Mouse (Mus musculus) heart, adult 2 months (tissue): ENCODE measurements at regions not wholly inside any gene's neighbourhood (a gene's known extent, or its start where the extent isn't known, plus 50 kb on each side); places are given as distances from the start of the nearest gene placed in this dataset.
"Not testable (repeated sequence)": the region's sequence is repeated elsewhere in the genome, so short reads cannot be mapped to it uniquely, and the experiment has no call there.

ENCODE experiments used
- DNase-seq, 2 experiments: peaks; one replicate each; pipeline ENCODE4 v3.0.0; 2021
- H3K27ac ChIP-seq: fragments of 200-600 bp; 2 replicates; pipeline ENCODE4 v1.8.1; 2022
- H3K27me3 ChIP-seq: fragments of 200-500 bp; 2 replicates; pipeline ENCODE4 v1.6.1; 2012; ENCODE audit warnings: mild to moderate bottlenecking, low read length, inconsistent platforms, mixed read lengths; ENCODE audit not compliant: control insufficient read depth, insufficient read depth
- H3K36me3 ChIP-seq: fragments of 200-500 bp; 2 replicates; pipeline ENCODE4 v1.6.1; 2012; ENCODE audit warnings: low read length, inconsistent platforms; ENCODE audit not compliant: control insufficient read depth, insufficient read depth
- H3K4me1 ChIP-seq: fragments of 200-500 bp; 2 replicates; pipeline ENCODE4 v1.6.1; 2011; ENCODE audit warnings: low read length; ENCODE audit not compliant: control insufficient read depth, insufficient read depth
- H3K4me3 ChIP-seq: fragments of 200-600 bp; 2 replicates; pipeline ENCODE4 v1.8.1; 2022
- H3K79me2 ChIP-seq: fragments of 200-500 bp; replicated peaks from 2 replicates; pipeline ENCODE4 v1.6.1; 2012; ENCODE audit warnings: mild to moderate bottlenecking, inconsistent platforms, low read length, moderate library complexity, mixed read lengths; ENCODE audit not compliant: control insufficient read depth, insufficient read depth
- H3K9ac ChIP-seq: fragments of 200-500 bp; 2 replicates; pipeline ENCODE4 v1.6.1; 2012; ENCODE audit warnings: low read depth, mild to moderate bottlenecking, control low read depth, inconsistent platforms, low read length, mixed read lengths
- CTCF ChIP-seq: fragments of 200-600 bp; IDR thresholded peaks from 2 replicates; pipeline ENCODE4 v1.8.1; 2022; ENCODE audit warnings: antibody characterized with exemption, mild to moderate bottlenecking, moderate library complexity
- EP300 ChIP-seq: fragments of 200-500 bp; IDR thresholded peaks from 2 replicates; pipeline ENCODE4 v1.6.1; 2011; ENCODE audit warnings: low read depth, low read length, control low read depth; ENCODE audit not compliant: insufficient read depth
- POLR2A ChIP-seq: fragments of 200-500 bp; IDR thresholded peaks from 2 replicates; pipeline ENCODE4 v1.6.1; 2011; ENCODE audit warnings: mild to moderate bottlenecking, low read depth, low read length, control low read depth; ENCODE audit not compliant: insufficient read depth
- WGBS: fragments of 180-500 bp; shearing (Covaris S2); methylation state at CpG from one replicate; pipeline ENCODE4 v1.1.7; 2018; 5-methylcytosine and 5-hydroxymethylcytosine counted together
- intact Hi-C: fragments of 180-260 bp; cut with DNase I; formaldehyde crosslinking; loops from one replicate; pipeline ENCODE4 v1.15.1; 2025

DNA sequence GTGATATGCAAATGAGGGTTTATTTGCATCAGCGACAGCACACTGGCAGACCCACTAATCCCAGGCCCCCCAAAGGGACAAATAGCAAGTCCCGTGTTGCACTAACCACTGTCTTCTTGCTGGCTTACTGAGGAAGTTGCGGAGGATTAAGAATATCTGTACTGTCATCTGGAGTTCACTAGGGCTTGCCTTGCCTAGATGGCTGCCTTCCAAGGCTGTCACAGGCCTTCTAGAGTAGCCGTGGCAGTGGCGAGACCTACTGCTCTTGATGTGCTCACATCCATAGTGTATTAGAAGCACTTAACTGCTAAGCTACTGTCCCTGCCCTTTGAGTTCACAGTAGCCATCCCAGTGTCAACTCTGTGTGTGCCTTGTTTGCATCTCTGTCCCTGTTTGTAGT, 58.4 kb upstream of the Atxn1 start:
- Histone ChIP-seq H3K27me3 (no peaks in the 10 kb centered on the region), H3K79me2 (no peaks in the 10 kb centered on the region), H3K27ac (no peak overlapping the region), H3K4me3 (no peak overlapping the region), H3K9ac (no peak overlapping the region), H3K4me1 (no peaks in the 10 kb centered on the region; the same call in 1 of the 2 replicates), H3K36me3 (no peaks in the 10 kb centered on the region)
- no peak for DNase-seq
- 40% methylated on average over 5 of the region's 5 CpGs for WGBS
- intact Hi-C loops: no loop called here
- no peak for TF ChIP-seq EP300
- TF ChIP-seq CTCF: no peak
- TF ChIP-seq POLR2A: no peak

DNA sequence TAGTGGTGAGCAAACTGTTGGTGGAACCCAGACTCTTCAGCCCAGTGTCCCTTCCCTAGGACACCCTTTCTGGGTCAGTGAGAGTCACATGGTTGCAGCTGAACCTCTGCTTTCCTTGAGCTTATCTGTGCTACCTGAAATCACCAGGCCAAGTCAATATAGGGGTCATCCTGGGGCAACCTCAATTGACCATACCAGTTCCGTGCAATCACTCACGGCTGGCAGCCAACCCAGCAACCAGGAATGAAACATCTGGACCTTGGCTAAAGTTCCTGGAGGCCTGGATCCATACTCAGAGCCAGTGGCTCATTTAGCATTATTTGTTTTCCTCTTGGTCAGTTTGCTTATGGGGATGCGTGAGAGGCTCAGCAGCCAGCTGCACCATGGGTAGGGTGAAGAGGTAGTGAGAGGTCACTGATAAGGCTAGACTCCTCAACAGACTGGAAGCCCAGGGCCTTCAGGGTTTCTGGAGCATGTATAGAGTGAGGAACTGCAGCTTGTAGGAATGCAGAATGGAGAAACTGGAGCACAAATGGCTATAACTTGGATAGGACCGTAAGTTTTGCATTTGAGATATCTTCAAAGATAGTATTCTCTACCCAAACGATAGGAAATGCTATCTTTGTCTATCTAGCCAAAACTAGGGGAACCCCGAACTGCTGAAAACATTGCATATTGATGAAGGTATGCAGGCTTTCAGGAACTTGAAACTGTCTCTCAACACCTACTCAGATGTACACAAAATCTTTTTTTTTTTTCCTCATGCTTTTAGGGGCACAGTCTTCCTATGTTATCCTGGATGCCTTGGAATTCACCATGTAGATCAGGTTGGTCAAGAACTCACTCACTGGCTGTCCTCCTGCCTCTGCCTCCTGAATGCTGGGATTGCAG, 56.4 kb upstream of the Atxn1 start:
- Histone ChIP-seq H3K9ac (no peak overlapping the region), H3K4me3 (no peak overlapping the region), H3K4me1 (no peaks in the 10 kb centered on the region; the same call in 1 of the 2 replicates), H3K27ac (peak overlapping the region; percentile 40), H3K36me3 (no peaks in the 10 kb centered on the region), H3K27me3 (no peaks in the 10 kb centered on the region), H3K79me2 (no peaks in the 10 kb centered on the region)
- WGBS: 57% methylated on average over 6 of the region's 6 CpGs
- DNase-seq: peak; percentile 35 to 51
- intact Hi-C loops: no loop called here
- TF ChIP-seq POLR2A (no peak), CTCF (no peak), EP300 (no peak)

DNA sequence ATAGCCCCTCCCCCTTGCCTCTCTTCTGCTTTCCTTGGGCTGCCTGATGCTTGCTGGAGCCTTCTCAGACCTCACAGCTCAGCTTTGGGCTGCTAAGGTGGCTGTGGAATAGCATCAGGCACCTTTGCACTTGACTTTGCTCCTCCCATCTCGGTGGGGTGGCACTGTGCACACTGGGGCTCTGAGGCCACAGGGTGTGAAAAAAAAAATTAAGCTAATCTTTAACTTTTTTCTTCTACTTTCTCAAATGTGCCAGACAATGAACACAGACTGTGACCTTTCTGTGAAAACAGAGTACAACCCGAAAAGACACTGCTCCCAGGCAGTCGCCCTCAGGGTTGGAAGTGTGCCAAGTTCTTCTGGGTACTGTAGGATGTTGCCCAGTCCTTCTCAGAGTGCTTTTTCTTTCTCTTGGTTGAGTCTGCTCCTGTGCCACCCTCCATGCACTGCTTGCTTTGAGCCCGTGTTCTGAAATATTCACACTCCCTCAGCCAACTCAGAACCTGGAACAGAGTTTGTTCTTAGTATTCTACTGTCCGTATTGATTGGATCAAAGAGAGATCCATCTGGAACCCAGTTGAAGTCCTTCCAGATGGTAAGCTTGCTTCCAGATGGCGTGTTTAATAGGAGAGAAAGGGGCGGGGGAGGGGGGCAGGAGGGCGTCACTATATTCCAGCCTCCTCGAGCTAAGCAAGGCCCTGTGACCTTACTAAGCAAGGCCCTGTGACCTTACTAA, 54.8 kb upstream of the Atxn1 start:
- H3K36me3 ChIP-seq: no peaks in the 10 kb centered on the region
- intact Hi-C loops: no loop called here
- no peaks in the 10 kb centered on the region; the same call in 1 of the 2 replicates for H3K4me1 ChIP-seq
- TF ChIP-seq POLR2A: no peak
- TF ChIP-seq EP300: no peak
- no peak for TF ChIP-seq CTCF
- no peak for DNase-seq
- no peak overlapping the region for H3K27ac ChIP-seq
- H3K27me3 ChIP-seq: no peaks in the 10 kb centered on the region
- no peak overlapping the region for H3K9ac ChIP-seq
- WGBS: 58% methylated on average over 9 of the region's 9 CpGs
- no peak overlapping the region for H3K4me3 ChIP-seq
- no peaks in the 10 kb centered on the region for H3K79me2 ChIP-seq

DNA sequence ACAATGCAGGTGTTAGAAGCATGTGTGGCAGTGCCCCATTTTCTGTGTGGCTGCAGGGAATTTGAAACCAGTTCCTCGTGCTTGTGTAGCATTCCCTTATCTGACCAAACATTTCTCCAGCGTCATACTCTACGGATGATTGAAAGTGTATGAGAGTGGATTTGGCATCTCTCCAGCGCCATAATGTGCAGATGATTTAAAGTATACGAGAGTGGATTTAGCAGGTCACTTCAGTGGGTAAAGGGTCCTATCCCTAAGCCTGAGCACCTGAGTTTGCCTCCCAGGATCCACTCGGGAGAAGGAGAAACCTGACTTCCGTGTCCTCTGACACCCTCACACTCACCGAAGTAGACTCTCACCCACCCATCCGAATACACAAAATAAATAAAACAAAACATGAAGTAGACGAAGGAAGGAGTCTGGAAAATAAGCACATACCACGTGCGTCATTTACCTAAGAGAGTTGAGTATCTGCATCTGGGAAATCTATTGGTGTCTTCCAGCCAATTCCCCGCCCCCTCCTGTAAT, 54.2 kb upstream of the Atxn1 start:
- Histone ChIP-seq H3K9ac (no peak overlapping the region), H3K36me3 (no peaks in the 10 kb centered on the region), H3K27me3 (no peaks in the 10 kb centered on the region), H3K4me1 (no peaks in the 10 kb centered on the region; the same call in 1 of the 2 replicates), H3K79me2 (no peaks in the 10 kb centered on the region), H3K4me3 (no peak overlapping the region), H3K27ac (no peak overlapping the region)
- no peak for DNase-seq
- intact Hi-C loops: no loop called here
- WGBS: 72% methylated on average over 13 of the region's 13 CpGs
- TF ChIP-seq POLR2A: no peak
- no peak for TF ChIP-seq EP300
- no peak for TF ChIP-seq CTCF

DNA sequence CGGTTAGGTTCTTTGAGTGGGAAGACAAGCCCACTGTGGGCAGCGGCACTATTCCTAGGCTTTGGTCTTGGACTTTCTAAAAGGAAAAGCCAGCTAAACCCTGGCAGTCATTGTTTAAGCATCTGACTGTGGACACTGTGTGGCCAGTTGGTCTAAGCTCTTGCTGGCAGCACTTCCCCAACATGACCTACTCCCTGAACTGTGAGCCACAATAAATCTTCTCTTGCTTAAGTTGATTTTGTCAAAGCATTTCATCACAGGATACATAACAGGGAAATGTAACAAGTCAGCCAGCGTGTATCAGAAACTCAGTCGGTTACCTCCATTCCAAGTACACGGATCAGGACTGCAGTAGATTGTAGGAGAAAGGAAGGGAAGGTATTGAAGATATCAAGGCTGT, 52.9 kb upstream of the Atxn1 start:
- H3K9ac ChIP-seq: no peak overlapping the region
- no peak overlapping the region for H3K27ac ChIP-seq
- H3K27me3 ChIP-seq: no peaks in the 10 kb centered on the region
- intact Hi-C loops: no loop called here
- no peak for DNase-seq
- H3K4me3 ChIP-seq: no peak overlapping the region
- no peaks in the 10 kb centered on the region for H3K79me2 ChIP-seq
- 86% methylated on average over 5 of the region's 5 CpGs for WGBS
- H3K4me1 ChIP-seq: no peaks in the 10 kb centered on the region; the same call in 1 of the 2 replicates
- H3K36me3 ChIP-seq: no peaks in the 10 kb centered on the region
- no peak for TF ChIP-seq EP300
- TF ChIP-seq POLR2A: no peak
- TF ChIP-seq CTCF: no peak

DNA sequence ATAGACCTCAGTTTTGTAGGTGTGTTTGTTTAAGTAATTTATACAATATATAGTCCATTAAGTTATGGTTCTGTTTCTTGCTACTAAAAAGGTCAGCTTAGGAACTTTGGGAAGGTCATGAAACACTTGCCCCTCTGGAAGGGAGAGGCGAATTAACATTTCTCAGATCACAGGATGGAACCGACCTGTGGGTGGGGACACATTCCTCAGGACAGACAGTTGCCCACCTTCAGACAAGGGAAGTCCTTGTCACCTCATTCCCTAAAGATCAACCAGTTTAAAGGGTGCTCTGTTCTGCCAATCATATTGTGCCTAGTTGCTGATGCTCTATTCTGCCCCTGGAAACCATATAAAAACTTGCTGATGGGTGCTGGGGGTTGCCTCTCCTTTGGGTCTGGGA, 52.2 kb upstream of the Atxn1 start:
- intact Hi-C loops, H3K4me3 ChIP-seq, H3K36me3 ChIP-seq, H3K4me1 ChIP-seq, H3K27ac ChIP-seq, DNase-seq, H3K79me2 ChIP-seq, H3K9ac ChIP-seq, H3K27me3 ChIP-seq: not testable (repeated sequence)
- WGBS: 76% methylated on average over 2 of the region's 2 CpGs
